Mouse (Mus musculus) v-Abl transformed pro-B cells (cell line): Measurements from ENCODE around the gene C9orf72.

Experiments used
- in situ Hi-C, 2 experiments: fragments of 400-800 bp; cut with MboI; formaldehyde crosslinking; loops; one replicate each; pipeline ENCODE4 v1.15.1; 2025; ENCODE audit not compliant: unreplicated experiment in 2 of 2

C9orf72 gene

DNA sequence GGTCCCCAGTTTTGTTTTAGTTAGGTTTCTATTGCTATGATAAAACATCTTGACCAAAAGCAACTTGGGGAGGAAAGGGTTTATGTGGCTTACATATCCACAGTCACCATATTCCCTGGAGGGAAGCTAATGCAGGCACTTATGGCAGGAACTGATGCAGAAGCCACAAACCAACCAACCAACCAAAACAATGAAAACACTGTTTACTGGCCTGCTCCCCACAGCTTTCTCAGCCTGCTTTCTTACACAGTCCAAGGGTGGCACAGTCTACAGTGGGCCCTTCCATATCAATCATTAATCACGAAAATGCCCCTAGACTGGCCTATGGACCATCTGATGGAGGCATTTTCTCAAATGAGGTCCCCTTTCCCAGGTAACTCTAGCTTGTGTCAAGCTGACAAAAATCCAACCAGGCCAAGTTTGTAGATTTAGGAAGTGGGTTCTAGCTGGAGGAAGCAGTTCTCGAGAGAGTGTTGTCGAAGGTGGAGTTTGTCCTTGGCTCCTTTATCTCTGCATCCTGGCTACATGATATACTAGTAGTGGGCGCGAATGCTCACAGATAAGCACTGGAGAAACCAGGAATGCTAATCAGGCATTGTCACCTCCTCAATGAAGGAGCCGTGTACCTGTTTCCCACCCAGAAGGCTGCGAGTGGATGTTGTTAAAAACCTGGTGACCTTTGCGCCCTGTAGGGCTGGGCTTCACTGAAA is 38.2 kb downstream of the C9orf72 start:
- in situ Hi-C loops = no loop called here

DNA sequence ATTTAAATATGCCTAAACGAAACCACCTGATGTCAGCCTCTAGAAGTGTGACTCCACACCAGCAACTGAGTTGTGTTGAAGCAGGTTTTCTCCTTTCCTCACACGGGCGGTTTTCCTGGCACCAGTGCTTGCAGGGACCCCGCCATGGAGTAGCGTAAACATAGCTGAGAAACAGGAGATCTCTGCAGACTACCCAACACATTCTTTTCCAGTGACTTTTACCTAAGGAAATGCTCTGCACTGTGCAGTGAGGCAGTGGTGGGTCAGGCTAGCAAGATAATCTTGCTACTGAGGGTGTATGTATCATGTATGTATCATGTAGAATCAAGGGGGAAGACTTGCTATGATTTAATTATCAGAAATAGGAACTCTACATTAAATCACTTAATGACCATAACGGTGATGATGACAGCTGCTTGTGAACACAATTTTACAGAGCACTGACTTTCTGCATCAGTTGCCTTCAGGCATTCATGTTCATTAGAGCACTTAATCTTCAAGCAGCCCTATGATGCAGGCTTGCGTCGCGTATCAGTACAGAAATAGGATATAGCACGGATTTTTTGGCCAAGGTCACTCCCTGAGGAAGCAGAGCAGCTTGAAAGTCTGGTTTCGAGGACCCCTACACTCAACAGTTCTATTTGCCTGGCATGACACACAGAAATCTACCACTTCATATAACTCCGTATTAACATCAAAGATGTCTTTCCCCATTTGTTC is 47.9 kb downstream of the C9orf72 start:
- in situ Hi-C loops = no loop called here

DNA sequence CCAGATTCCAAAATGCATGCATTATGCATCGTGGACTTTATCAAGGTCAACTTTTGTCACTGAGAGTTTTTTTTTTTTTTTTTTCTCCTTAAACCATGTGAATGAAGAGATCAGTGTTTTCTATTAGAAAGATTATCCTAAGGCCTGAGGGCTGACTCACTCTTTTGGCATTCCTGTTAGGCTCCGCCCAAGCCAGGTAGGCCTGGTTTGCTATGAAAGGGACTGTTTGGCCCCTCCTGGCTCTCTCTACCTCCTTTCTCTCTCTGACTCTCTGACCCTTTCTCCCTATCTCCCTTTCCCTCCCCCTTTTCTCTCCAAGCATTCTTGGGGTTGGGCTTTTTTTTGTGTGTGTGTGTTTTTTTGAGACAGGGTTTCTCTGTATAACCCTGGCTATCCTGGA is 50.4 kb downstream of the C9orf72 start:
- in situ Hi-C loops = no loop called here

DNA sequence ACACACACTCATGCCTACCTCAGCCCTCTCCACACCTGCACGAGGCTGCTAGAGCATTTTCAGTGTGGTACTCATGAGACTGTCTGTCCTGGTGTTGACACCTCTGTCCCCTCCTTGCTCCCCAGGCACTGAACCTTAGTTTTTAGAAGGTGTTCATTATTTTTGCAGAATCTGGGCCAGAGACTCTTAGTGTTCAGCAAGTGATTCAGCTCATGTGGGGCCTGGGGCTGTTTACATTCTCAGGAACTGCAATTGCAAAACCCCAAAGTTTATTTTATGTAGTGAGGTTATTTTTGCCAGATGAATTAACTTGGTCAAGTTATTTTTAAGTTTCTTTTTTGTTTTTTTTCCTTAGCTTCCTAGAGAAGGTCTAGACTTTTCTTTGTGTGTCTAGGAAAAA is 52.4 kb downstream of the C9orf72 start:
- in situ Hi-C loops = no loop called here

DNA sequence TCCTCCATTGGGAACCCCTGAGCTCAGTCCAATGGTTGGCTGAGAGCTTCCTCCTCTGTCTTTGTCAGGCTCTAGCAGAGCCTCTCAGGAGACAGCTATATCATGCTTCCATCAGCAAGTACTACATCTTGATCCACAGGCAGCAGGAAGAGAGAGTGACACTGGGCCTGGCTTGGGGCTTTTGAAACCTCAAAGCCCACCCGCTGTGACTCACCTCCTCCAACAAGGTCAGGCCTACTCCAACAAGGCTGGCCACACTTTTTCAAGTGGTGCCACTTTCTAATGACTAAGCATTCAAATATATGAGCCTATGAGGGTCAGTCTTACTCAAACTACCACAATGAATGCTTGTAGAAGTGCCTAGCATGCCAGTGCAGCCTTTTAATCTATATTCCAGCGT is 53.5 kb downstream of the C9orf72 start:
- in situ Hi-C loops = no loop called here

DNA sequence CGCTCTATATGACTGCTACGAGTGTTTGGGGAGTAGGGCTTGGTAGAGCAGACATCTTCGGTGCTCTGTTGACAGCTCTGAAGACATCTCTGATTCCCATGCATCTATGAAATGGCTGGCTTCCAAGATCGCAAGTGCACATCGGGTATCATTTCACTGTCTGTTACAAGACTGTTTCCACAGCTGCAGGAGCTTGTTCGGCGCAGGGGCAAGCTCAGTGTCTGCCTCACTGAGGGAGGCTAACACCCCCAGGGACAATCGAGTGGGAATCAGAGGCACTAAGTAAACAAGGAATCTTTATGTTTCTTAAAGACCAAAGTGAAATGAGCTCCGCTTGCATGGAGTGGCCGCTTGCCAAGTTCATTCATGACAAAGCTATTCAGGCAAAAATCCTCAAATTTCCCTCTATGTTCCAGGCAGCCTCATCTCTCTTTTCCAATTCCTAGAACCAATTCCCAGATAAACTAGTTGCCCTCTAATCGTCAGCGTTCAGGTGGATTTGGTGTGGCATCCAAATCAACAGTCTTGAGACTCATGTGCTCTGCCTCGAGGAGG is 56.3 kb downstream of the C9orf72 start:
- in situ Hi-C loops = no loop called here

DNA sequence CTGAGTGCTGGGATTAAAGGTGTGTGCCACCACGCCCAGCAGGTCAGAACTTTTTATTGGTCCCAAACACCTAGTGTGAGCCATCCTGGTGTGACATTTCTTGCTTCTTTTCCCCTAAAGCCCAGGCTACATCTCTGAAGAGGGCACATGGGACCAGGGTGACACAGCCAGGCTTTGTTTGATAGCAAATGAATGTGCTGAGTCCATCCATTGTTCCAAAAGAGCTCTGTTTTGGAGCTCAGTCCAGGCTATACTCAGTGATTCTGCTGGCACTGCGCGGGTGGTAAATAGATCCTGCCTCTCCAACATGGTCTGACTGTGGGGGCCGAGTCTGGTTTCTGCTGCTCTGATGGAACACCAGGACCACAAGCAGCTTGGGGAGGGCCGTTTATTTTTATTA is 58.1 kb downstream of the C9orf72 start:
- in situ Hi-C loops = no loop called here

DNA sequence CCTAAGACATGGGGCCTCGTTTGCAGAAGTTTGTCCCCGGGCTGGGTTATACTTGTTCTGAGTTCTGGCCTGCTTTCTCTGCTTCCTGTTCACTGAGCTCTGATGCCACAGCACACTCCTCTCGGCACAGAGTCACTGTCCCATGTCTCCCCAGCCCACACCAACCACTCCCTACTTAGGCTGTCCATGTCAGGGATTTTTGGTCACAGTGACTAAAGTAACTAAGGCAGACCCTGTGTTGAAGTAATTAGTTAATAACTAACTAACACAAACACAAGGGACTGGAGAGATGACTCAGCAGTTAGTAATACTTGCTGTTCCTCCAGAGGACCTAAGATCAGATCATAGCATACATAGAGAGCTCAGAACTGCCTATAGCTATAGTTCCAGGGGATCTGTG is 60.0 kb downstream of the C9orf72 start:
- in situ Hi-C loops = no loop called here

DNA sequence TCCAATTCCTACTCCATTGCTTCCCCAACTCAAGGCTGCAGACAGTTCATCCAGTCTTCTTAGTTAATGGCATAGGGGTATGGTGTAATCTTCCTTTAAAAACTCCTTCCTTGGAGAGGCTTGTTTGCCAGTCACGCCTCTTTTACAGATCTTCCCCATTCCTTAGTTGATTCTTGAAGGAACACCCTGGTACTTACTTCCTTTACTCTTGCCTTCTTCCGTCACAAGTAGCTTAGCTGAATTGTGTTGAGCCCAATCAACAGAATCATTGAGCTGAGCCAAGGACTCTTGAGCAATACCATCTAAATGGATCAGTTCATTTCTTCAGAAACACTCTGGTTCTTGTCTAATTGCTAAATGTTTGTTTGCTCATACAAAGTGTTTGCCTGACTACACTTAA is 60.7 kb downstream of the C9orf72 start:
- in situ Hi-C loops = no loop called here

DNA sequence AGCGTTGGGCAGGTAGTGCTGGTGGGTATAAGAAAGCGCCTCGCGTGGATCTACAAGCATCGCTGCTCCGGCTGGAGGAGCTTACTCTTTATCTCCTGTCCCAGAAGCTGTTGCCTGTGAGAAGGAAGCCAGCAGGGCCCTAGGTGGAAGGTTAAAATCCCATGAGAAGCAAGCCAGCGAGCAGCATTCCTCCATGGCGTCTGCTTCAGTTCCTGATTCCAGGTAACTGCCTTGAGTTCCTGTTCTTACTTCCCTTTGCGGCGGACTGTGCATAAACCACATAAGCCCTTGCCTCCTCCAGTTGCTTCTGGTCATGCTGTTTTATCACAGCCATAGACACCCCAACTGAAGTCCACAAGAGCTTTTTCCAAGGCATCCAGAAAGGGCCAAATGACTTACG is 68.2 kb downstream of the C9orf72 start:
- in situ Hi-C loops = loop anchor here in 1 of 2 experiments (10.0 kb wide), 1 partner anchor 203 kb away; no protein-coding TSS in a partner anchor

DNA sequence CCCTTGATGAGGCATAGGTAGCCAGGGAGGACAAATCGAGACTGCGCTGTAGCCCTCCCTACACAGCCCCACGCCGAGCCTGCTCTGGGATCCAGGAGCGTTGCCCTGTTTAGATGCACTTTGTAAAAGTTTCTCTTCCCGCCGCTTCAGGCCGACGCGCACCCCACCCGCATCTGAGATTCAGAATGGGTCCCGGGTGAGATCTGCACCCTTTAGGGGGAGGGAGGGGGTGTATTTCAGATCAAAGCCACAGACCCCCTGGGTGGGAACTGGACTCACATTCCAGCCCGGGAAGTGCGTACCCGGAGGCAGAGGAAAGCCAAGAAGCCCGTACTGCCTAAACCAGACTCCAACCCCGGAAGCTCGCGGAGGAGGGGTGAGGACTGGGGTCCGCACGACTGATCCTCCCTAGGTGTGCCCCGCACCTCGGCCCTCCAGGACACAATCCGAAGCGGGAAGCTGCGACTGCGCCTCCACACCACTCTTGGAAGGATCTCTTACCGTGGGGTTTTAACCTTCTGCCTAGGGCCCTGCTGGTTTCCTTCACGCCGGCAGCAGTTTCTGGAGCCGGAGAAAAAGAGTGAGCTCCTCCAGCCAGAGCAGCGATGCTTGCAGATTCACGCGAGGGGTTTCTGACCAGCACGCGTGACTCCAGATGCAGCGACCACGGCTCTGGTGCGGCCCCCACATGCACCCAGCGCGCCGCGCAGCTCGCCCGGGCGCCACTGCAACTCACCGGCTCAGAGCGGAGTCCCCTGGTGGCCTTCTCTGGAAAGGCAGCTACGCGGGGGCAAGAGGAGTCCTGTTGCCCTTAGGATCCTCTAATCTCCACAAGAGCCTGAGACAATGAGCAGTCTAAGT is 69.0 kb downstream of the C9orf72 start, which contains the start of gene Mob3b:
Gene Mob3b, minus strand, starts transcription at position 734 of the 861 bp plus-strand sequence.
- in situ Hi-C loops = loop anchor here in 1 of 2 experiments (10.0 kb wide), 1 partner anchor 202 kb away; no protein-coding TSS in a partner anchor

DNA sequence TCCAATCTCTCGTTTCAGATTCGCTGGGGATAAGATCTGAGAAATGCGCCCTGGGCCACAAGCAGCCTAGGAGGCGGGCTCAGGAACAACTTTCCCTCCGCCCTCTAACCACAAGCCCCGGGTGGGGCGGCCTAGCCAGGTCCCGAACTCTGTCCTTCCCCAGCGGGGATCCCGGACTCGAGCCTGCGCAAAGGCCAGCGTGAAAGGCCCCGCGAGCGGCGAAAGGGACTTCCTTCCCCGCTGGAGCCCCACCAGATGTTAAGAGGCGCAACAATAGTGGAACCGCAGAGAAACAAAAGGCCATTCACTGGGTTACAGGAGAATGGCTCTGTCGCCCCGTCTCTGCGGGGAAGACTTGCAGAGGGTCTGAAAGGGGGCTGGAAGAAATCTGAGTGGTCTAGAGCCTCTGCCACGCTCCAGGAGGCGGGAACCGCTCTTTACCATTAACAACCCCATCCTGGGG is 69.8 kb downstream of the C9orf72 start:
- in situ Hi-C loops = loop anchor here in 1 of 2 experiments (10.0 kb wide), 1 partner anchor 201 kb away; no protein-coding TSS in a partner anchor

DNA sequence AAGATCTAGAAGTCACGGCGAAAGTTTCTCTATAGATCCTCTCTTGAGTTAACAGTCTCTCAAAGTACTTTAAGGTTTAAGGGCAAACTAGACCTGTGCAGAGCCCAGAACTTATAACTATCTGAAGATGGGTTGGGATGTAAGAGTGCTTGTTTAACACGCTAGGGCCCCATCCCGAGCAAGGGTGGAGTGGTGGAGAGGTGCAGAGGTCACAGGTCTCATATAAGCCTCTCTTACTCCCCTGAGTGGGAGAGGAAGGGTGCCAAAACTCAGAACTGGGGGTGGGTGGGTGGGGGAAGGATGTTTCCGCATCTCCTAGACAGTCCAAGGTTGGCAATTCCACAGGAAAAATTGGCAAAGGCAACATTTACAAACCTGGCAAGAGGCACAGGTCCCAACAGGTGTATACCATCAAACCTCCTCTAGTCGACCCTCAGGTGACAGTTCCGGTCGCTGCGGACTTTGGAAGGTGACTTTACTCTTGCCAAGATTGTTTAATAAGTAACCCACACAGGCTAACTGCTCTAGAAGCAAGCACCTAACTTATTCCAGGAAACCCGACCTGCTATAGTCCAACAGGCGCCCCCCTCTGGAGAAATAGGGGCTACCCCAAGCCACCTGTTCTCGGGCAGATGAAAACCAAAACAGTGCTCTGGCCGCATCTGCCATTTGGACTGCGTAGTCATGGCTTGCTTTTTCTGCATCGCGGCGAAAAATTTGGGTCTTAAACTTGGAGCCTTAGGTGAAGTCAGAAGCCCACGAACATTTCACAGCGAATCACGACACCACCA is 70.6 kb downstream of the C9orf72 start:
- in situ Hi-C loops = loop anchor here in 1 of 2 experiments (10.0 kb wide), 1 partner anchor 201 kb away; no protein-coding TSS in a partner anchor

DNA sequence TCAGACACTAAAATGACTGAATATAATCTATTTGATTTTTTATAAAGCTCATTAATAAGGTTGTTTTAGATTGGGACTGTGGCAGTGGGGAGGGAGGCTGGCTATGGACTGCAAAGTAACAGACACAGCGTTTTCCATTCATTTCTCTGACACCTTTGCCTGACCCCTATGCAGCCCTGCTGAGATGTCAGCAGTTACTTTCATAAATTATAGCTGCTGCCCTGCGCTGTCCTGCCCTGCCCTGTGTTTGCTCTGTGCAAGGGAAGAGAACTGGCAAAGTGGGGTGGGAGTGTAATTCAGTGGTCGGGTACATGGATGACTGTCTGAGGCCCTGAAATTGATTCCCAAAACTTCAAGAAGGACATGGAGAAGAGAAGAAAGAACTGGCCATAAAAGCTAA is 71.9 kb downstream of the C9orf72 start:
- in situ Hi-C loops = loop anchor here in 1 of 2 experiments (10.0 kb wide), 1 partner anchor 199 kb away; no protein-coding TSS in a partner anchor

DNA sequence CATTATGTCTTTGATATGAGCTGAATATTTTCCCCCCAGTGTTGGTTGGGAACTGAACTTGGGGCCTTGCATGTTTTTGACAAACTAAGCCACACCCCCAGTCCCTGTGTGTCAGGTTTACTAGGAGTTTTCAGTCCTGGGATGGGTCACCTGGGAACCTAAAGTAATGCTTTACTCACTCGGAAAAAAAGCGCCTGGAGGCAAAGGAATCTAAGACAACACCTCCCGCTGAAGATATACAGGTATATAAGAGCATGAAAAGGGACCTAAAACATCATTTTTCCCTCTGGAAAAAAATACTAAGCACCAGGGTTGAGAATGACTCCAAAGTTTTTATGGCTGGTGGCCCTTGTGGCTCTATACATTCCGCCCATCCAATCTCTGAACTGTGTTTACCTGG is 74.2 kb downstream of the C9orf72 start, which contains the start of gene Ifnk:
Gene Ifnk, plus strand, starts transcription at position 301 of the 400 bp plus-strand sequence.
- in situ Hi-C loops = loop anchor here in 1 of 2 experiments (10.0 kb wide), 1 partner anchor 197 kb away; no protein-coding TSS in a partner anchor

DNA sequence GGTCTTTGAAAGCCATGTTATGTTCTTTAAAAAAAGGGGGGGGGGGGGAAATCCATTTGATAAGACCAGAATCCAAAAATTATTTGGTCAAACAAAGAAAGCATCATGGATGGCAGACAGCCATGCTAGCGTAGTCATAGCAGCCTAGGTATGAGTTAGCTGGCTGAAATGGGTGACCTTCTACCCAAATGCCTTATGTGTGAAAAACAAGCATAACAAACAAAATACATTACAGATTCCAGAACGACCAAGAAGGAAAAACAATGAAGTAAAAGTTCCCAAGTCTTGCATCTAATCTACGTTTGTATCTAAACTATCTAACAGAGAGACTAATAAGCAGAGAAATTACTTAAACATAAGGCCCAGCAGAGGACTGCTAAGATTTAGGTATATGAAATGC is 75.3 kb downstream of the C9orf72 start:
- in situ Hi-C loops = loop anchor here in 1 of 2 experiments (10.0 kb wide), 1 partner anchor 196 kb away; no protein-coding TSS in a partner anchor

DNA sequence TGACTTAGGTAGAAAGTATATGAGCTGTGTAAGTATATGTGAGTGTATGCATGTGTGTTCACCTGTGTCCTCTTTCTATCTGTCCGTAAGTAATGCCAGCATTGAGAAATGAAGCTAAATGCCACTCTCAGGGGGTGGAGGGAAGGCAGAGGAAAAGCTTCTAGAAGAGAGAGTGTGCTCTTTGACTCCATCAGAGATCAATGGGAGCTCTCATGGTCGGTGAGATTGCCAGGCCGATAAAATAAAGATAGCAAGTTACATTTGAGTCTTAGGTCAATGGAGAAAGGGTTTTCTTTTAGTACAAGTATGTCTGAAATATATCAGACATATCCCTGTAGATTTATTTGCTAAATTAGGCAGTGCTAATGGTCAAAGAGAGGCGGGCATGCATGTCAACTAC is 77.6 kb downstream of the C9orf72 start:
- in situ Hi-C loops = no loop called here

DNA sequence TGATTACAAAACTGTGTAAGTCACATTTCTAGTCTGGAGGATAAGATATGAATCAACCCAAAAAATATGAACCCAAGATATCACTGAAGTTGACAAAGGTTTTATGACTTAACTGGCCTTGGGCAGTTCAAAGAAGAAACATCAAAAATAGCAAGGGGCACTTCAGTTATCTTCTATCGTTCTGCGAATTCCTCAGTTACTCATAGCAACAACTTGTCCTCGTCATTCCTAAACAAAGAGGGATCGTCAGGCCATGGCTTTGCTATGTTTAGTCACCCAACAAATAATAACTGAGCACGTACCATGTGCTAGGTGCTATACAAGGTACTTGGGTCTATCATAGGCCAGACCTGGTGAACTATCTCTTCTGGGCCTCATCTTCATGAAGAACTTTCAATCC is 79.4 kb downstream of the C9orf72 start:
- in situ Hi-C loops = no loop called here

DNA sequence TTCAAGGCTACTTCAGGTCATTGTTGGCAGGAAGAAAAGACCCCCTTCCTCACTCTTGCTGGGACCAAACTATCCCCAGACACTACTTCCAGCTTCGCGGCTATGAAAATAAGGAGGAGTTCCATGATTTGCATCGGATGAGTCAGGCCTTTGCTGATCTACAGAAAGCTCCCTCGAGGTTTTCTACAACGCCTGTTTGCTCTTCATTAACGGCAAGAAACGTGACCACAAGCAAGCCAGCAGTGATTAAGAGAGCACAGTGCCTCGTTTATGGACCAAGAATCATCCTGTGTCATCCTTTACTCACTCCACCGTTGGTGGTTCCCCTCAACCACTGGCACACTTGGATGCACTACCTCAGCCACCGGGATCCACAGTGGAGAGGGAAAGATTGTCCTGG is 80.2 kb downstream of the C9orf72 start:
- in situ Hi-C loops = no loop called here
